8 mouse cellular contexts compared by ENCODE assay signal in the genomic region with DNA sequence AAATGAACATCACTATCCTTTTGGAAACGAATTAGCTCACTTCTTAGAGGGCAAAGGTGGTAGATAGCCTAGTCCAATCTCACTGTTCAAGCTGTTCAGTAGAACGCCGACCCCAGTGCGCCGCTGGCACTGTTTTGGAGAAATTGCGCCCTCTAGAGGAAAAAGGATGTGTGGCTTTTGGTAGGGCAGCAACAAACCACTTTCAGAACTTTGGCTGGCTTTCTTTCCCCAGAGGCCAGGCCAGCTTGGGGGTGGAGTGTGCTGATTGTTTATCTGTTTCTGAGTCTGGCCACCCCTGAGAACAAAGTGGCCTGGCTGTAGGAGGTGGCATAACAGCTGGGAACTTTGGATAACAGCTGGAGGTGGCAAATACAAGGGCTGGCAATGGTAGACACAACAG. TPM values are rescaled to one million over a fixed set of nuclear protein-coding genes. Genes with fewer than 3 reads are reported as not detected.
DNase-seq lines count a peak whose midpoint lies in the region; TF ChIP-seq lines count a peak whose summit lies in the region.
"Had no signal": no experiment of that assay in that cellular context is flagged by ENCODE, and none has a peak within 500 bp of the region (broad histone marks: within the 10 kb centered on the region; RNA-seq: fewer than 3 reads in every experiment).

No protein-coding gene starts in this region.

- no peaks in the 10 kb centered on the region for H3K27me3 ChIP-seq in ES-Bruce4 (ENCODE audit: control insufficient read depth, insufficient read depth, low read length, poor library complexity, severe bottlenecking)

- no peaks in the 10 kb centered on the region for H3K36me3 ChIP-seq in ES-Bruce4 (ENCODE audit: control insufficient read depth, insufficient read depth, low read length, poor library complexity, severe bottlenecking)
- H3K36me3 ChIP-seq: limb, embryonic 12.5 days had no signal

- no peak for TF ChIP-seq EP300 in ES-Bruce4 (IDR thresholded peaks at IDR 0.05; ENCODE audit: insufficient read depth, low read depth, low read length)

- no peak overlapping the region for H3K27ac ChIP-seq in ES-Bruce4 (ENCODE audit: insufficient read depth, low read length)
- H3K27ac ChIP-seq in layer of hippocampus, adult 2 months = peak overlapping the region; percentile 73; the same call in 1 of the 2 replicates
- H3K27ac ChIP-seq: limb, embryonic 12.5 days had no signal

- peak; percentile 72 for DNase-seq in adipocyte (ENCODE audit: low spot score)
- DNase-seq in embryo, embryonic 9.5 days (ENCODE audit: extremely low spot score) = peak; percentile 71
- DNase-seq in heart, adult 9 months (ENCODE audit: low spot score in 2 of 2) = peak; percentile 18 to 21
- peak; percentile 67 to 78 for DNase-seq in layer of hippocampus, adult 2 months (ENCODE audit: low spot score in 2 of 2)
- DNase-seq in lung, postnatal 25 days (ENCODE audit: low spot score) = peak; percentile 59
- DNase-seq in right cerebral cortex, postnatal 14 days = peak; percentile 56

- H3K9me3 ChIP-seq in ES-Bruce4 (replicated peaks; ENCODE audit: control insufficient read depth, insufficient read depth, low read length, poor library complexity, severe bottlenecking) = no peaks in the 10 kb centered on the region
- H3K9me3 ChIP-seq: limb, embryonic 12.5 days had no signal

- H3K4me3 ChIP-seq in ES-Bruce4 (ENCODE audit: low read depth, low read length) = no peak overlapping the region
- no peak overlapping the region for H3K4me3 ChIP-seq in layer of hippocampus, adult 2 months
- H3K4me3 ChIP-seq: limb, embryonic 12.5 days had no signal

- TF ChIP-seq POLR2A in ES-Bruce4 (IDR thresholded peaks at IDR 0.05; ENCODE audit: insufficient read depth, low read length) = no peak

- no peak overlapping the region for H3K9ac ChIP-seq in ES-Bruce4 (ENCODE audit: low read depth, poor library complexity, severe bottlenecking)
- H3K9ac ChIP-seq: limb, embryonic 12.5 days had no signal

- TF ChIP-seq CTCF in ES-Bruce4 (IDR thresholded peaks at IDR 0.05; ENCODE audit: low read depth, low read length) = peak; percentile 84
- peak; percentile 92 for TF ChIP-seq CTCF in layer of hippocampus, adult 2 months (conservative IDR thresholded peaks at IDR 0.05)

- H3K4me1 ChIP-seq in ES-Bruce4 (ENCODE audit: control insufficient read depth, insufficient read depth, low read length) = no peaks in the 10 kb centered on the region

RNA-seq across cellular contexts. Expression of gene Pigm, which starts 11.7 kb away (rescaled TPM):
- 19.9 and 21.2 TPM in 2 replicates for polyA plus RNA-seq in ES-Bruce4 (2011; ENCODE audit: insufficient read depth, insufficient read length, low read depth, missing spikeins)
- total RNA-seq in layer of hippocampus, adult 2 months (2021) = 1 to 10 TPM; 8.3 to 9.2 TPM

RNA-seq across cellular contexts. Expression of gene Kcnj10, which starts 23.7 kb away (rescaled TPM):
- 1.0 and 1.3 TPM in 2 replicates for polyA plus RNA-seq in ES-Bruce4 (2011; ENCODE audit: insufficient read depth, insufficient read length, low read depth, missing spikeins)
- total RNA-seq in layer of hippocampus, adult 2 months (2021) = 10 to 100 TPM; 83.2 to 91.6 TPM

RNA-seq across cellular contexts. Expression of gene Kcnj9, which starts 35.6 kb away (rescaled TPM):
- not detected in 2 replicates for polyA plus RNA-seq in ES-Bruce4 (2011; ENCODE audit: insufficient read depth, insufficient read length, low read depth, missing spikeins)
- total RNA-seq in layer of hippocampus, adult 2 months (2021) = 10 to 100 TPM; 67.2 to 69.2 TPM
- polyA plus RNA-seq: limb, embryonic 12.5 days had no signal

Comparison
In these comparisons a context has a peak if more than half of its experiments do, and no peak if none do; other contexts are left out.
1. DNase-seq: peak in every context shown above with its lines; median percentile 72 in layer of hippocampus, adult 2 months; 72 in adipocyte; 71 in embryo, embryonic 9.5 days; 59 in lung, postnatal 25 days; 56 in right cerebral cortex, postnatal 14 days; 20 in heart, adult 9 months.